ENCODE assay signal across 8 mouse cellular contexts in genomic region chr19:56422476-56423338, GRCm38 (mm10). TPM values are rescaled to one million over a fixed set of nuclear protein-coding genes. Genes with fewer than 3 reads are reported as not detected.
A peak's percentile ranks its signal among the peaks of the same experiment; 100 is the strongest.
DNase-seq lines count a peak whose midpoint lies in the region; ATAC-seq and TF ChIP-seq lines count a peak whose summit lies in the region.

No protein-coding gene starts in this region.

- peak; percentile 39 for DNase-seq in WW6 (ENCODE audit: low read depth, low spot score)
- peak; percentile 95 to 97 for DNase-seq in cerebellum, postnatal 14 days
- DNase-seq in frontal cortex, postnatal 14 days (ENCODE audit: low spot score in 2 of 2), result peak; percentile 84 to 92
- peak; percentile 83 for DNase-seq in hindlimb bud, embryonic 11.5 days (ENCODE audit: extremely low spot score, low read depth, low spot score)
- DNase-seq in left cerebral cortex, adult 2 months (ENCODE audit: extremely low spot score in 1 of 2, low spot score in 2 of 2), result peak; percentile 88 to 97
- peak; percentile 96 for DNase-seq in right cerebral cortex, postnatal 14 days
- DNase-seq in urinary bladder, postnatal 14 days (ENCODE audit: low spot score), result peak; percentile 88

- ATAC-seq in megakaryocyte progenitor cell, adult 5-6 weeks (replicated peaks; ENCODE audit: poor library complexity), result peak; percentile 84

- no peak overlapping the region for H3K4me3 ChIP-seq in left cerebral cortex, adult 2 months

- intact Hi-C loops in left cerebral cortex, adult 2 months (cut with DNase I), result loop anchor here (1.0 to 5.0 kb wide), 4 partner anchors 140 to 485 kb away; partner anchors contain the start of gene Adrb1

- TF ChIP-seq CTCF in left cerebral cortex, adult 2 months (IDR thresholded peaks at IDR 0.05), result peak; percentile 80

- peak overlapping the region; percentile 48 for H3K27ac ChIP-seq in left cerebral cortex, adult 2 months

RNA-seq across cellular contexts. Expression of gene Casp7, which starts 25.8 kb away (rescaled TPM):
- total RNA-seq in left cerebral cortex, adult 2 months (2021), result 1 to 10 TPM; 3.9 to 4.1 TPM
- total RNA-seq in megakaryocyte progenitor cell, adult 5-6 weeks (2015), result 65.7 and 71.0 TPM in 2 replicates
- total RNA-seq in megakaryocyte progenitor cell, adult 5-6 weeks (2017), result 48.4 and 53.7 TPM in 2 replicates

RNA-seq across cellular contexts. Expression of gene Nrap, which starts 32.9 kb away (rescaled TPM):
- total RNA-seq in left cerebral cortex, adult 2 months (2021), result under 1 TPM; 0.63 to 0.87 TPM
- 0.39 TPM in 1 of 2 replicates, not detected in the other for total RNA-seq in megakaryocyte progenitor cell, adult 5-6 weeks (2015)
- 0.46 and 1.6 TPM in 2 replicates for total RNA-seq in megakaryocyte progenitor cell, adult 5-6 weeks (2017)

RNA-seq across cellular contexts. Expression of gene Plekhs1, which starts 38.7 kb away (rescaled TPM):
- total RNA-seq in left cerebral cortex, adult 2 months (2021), result under 1 TPM; 0.72 to 0.89 TPM
- total RNA-seq in megakaryocyte progenitor cell, adult 5-6 weeks (2015), result not detected in 2 replicates
- not detected in 2 replicates for total RNA-seq in megakaryocyte progenitor cell, adult 5-6 weeks (2017)

Comparison
In these comparisons a context has a peak if more than half of its experiments do, and no peak if none do; other contexts are left out.
1. DNase-seq: peak in every context shown above with its lines; median percentile 96 in cerebellum, postnatal 14 days; 96 in right cerebral cortex, postnatal 14 days; 92 in left cerebral cortex, adult 2 months; 88 in frontal cortex, postnatal 14 days; 88 in urinary bladder, postnatal 14 days; 83 in hindlimb bud, embryonic 11.5 days; 39 in WW6.
2. RNA of gene Casp7, which starts 25.8 kb away (total RNA-seq): 48.4 to 71.0 TPM in megakaryocyte progenitor cell, adult 5-6 weeks; 3.9 to 4.1 TPM in left cerebral cortex, adult 2 months; every median in the first group is over 4 times any median in the second.